Mouse (Mus musculus) layer of hippocampus, adult 9-11 months (tissue): ENCODE measurements around the gene Thpo.

Experiments used
- DNase-seq: peaks from one replicate; pipeline ENCODE4 v3.0.0; 2022

Gene Thpo

GRCm38 (mm10) chr16:20733731-20734730 is at the start of gene Thpo:
Gene Thpo (minus strand): TSS chr16:20734511.
- no peak for DNase-seq

GRCm38 (mm10) chr16:20783891-20784290 is 49.6 kb upstream of the Thpo start:
- no peak for DNase-seq

GRCm38 (mm10) chr16:20781101-20781630 is 46.9 kb upstream of the Thpo start:
- no peak for DNase-seq

GRCm38 (mm10) chr16:20779846-20780245 is 45.5 kb upstream of the Thpo start:
- peak; percentile 44 for DNase-seq

- no peak for DNase-seq
Observed at GRCm38 (mm10) chr16:20775021-20775420, 40.7 kb upstream of the Thpo start.

GRCm38 (mm10) chr16:20765244-20765643 is 30.9 kb upstream of the Thpo start:
- no peak for DNase-seq

- peak; percentile 16 for DNase-seq
Observed at GRCm38 (mm10) chr16:20761681-20762080, 27.4 kb upstream of the Thpo start.

- DNase-seq = no peak
Observed at GRCm38 (mm10) chr16:20757385-20757784, 23.1 kb upstream of the Thpo start.

- no peak for DNase-seq
Observed at GRCm38 (mm10) chr16:20756052-20756451, 21.7 kb upstream of the Thpo start.

- no peak for DNase-seq
Observed at GRCm38 (mm10) chr16:20750518-20750917, 16.2 kb upstream of the Thpo start.

- peak; percentile 87 for DNase-seq
Observed at GRCm38 (mm10) chr16:20746641-20747040, 12.3 kb upstream of the Thpo start.

- DNase-seq = no peak
Observed at GRCm38 (mm10) chr16:20739845-20740244, 5.5 kb upstream of the Thpo start.

GRCm38 (mm10) chr16:20736823-20737222 is 2.5 kb upstream of the Thpo start:
- DNase-seq = no peak

GRCm38 (mm10) chr16:20736168-20736567 is 1.9 kb upstream of the Thpo start:
- no peak for DNase-seq

GRCm38 (mm10) chr16:20735651-20736050 is 1.3 kb upstream of the Thpo start:
- DNase-seq = no peak

GRCm38 (mm10) chr16:20732925-20733730 is 1.2 kb downstream of the Thpo start, which contains the start of gene Chrd:
Gene Chrd (plus strand): TSS chr16:20733127.
- no peak for DNase-seq

- DNase-seq = no peak
Observed at GRCm38 (mm10) chr16:20732251-20732924, 1.9 kb downstream of the Thpo start.

- peak; percentile 74 for DNase-seq
Observed at GRCm38 (mm10) chr16:20731688-20732087, 2.6 kb downstream of the Thpo start.

GRCm38 (mm10) chr16:20730293-20730711 is 4.0 kb downstream of the Thpo start:
- no peak for DNase-seq

- DNase-seq = no peak
Observed at GRCm38 (mm10) chr16:20726384-20726783, 7.9 kb downstream of the Thpo start.

- no peak for DNase-seq
Observed at GRCm38 (mm10) chr16:20725750-20726149, 8.6 kb downstream of the Thpo start.

- no peak for DNase-seq
Observed at GRCm38 (mm10) chr16:20725321-20725720, 9.0 kb downstream of the Thpo start.

GRCm38 (mm10) chr16:20724338-20724748 is 10.0 kb downstream of the Thpo start:
- no peak for DNase-seq
